Mouse (Mus musculus): Measurements from ENCODE around the gene Ggcx. TPM values are rescaled to one million over a fixed set of nuclear protein-coding genes. Genes with fewer than 3 reads are reported as not detected.

Gene Ggcx
- polyA plus RNA-seq (2012; rRNA removed), result 16.5 and 20.8 TPM in 2 replicates

- TF ChIP-seq POLR2A (IDR thresholded peaks at IDR 0.05; ENCODE audit: borderline replicate concordance, extremely low read depth, insufficient read depth, insufficient read length, poor library complexity, severe bottlenecking) (peak; percentile 47; the same call in 1 of the 2 replicates), CTCF (IDR thresholded peaks at IDR 0.05; ENCODE audit: borderline replicate concordance, extremely low read depth, insufficient read depth, insufficient read length) (no peak)
These were observed at the start of gene Ggcx for GRCm38 (mm10) chr6:72414076-72414756. Gene Ggcx (plus strand): TSS chr6:72414308.

GRCm38 (mm10) chr6:72364985-72365384 is 49.1 kb upstream of the Ggcx start:
- DNase-seq (ENCODE audit: low read depth), result no peak
- TF ChIP-seq POLR2A (IDR thresholded peaks at IDR 0.05; ENCODE audit: borderline replicate concordance, extremely low read depth, insufficient read depth, insufficient read length, poor library complexity, severe bottlenecking) (no peak), CTCF (IDR thresholded peaks at IDR 0.05; ENCODE audit: borderline replicate concordance, extremely low read depth, insufficient read depth, insufficient read length) (no peak)

More at GRCm38 (mm10) chr6:72414076-72414756, at the start of gene Ggcx:
- DNase-seq (ENCODE audit: low read depth), result peak; percentile 97

GRCm38 (mm10) chr6:72366304-72366703 is 47.8 kb upstream of the Ggcx start:
- no peak for TF ChIP-seq CTCF (IDR thresholded peaks at IDR 0.05; ENCODE audit: borderline replicate concordance, extremely low read depth, insufficient read depth, insufficient read length)
- no peak for DNase-seq (ENCODE audit: low read depth)

- no peak for DNase-seq (ENCODE audit: low read depth)
- TF ChIP-seq POLR2A (IDR thresholded peaks at IDR 0.05; ENCODE audit: borderline replicate concordance, extremely low read depth, insufficient read depth, insufficient read length, poor library complexity, severe bottlenecking), result no peak
- no peak for TF ChIP-seq CTCF (IDR thresholded peaks at IDR 0.05; ENCODE audit: borderline replicate concordance, extremely low read depth, insufficient read depth, insufficient read length)
These were observed 47.2 kb upstream of the Ggcx start, which contains the start of gene Rnf181 for GRCm38 (mm10) chr6:72366844-72367443. Gene Rnf181 (minus strand): TSS chr6:72366956.

GRCm38 (mm10) chr6:72367460-72367974 is 46.6 kb upstream of the Ggcx start:
- DNase-seq (ENCODE audit: low read depth), result no peak
- TF ChIP-seq CTCF (IDR thresholded peaks at IDR 0.05; ENCODE audit: borderline replicate concordance, extremely low read depth, insufficient read depth, insufficient read length) (no peak), POLR2A (IDR thresholded peaks at IDR 0.05; ENCODE audit: borderline replicate concordance, extremely low read depth, insufficient read depth, insufficient read length, poor library complexity, severe bottlenecking) (no peak)

- TF ChIP-seq POLR2A (IDR thresholded peaks at IDR 0.05; ENCODE audit: borderline replicate concordance, extremely low read depth, insufficient read depth, insufficient read length, poor library complexity, severe bottlenecking), result no peak
- peak; percentile 25; the same call in 1 of the 2 replicates for TF ChIP-seq CTCF (IDR thresholded peaks at IDR 0.05; ENCODE audit: borderline replicate concordance, extremely low read depth, insufficient read depth, insufficient read length)
These were observed 44.6 kb upstream of the Ggcx start for GRCm38 (mm10) chr6:72369557-72369956.

GRCm38 (mm10) chr6:72370091-72370490 is 44.0 kb upstream of the Ggcx start:
- DNase-seq (ENCODE audit: low read depth), result no peak
- TF ChIP-seq CTCF (IDR thresholded peaks at IDR 0.05; ENCODE audit: borderline replicate concordance, extremely low read depth, insufficient read depth, insufficient read length), result no peak
- no peak for TF ChIP-seq POLR2A (IDR thresholded peaks at IDR 0.05; ENCODE audit: borderline replicate concordance, extremely low read depth, insufficient read depth, insufficient read length, poor library complexity, severe bottlenecking)

More at GRCm38 (mm10) chr6:72369557-72369956, 44.6 kb upstream of the Ggcx start:
- DNase-seq (ENCODE audit: low read depth), result no peak

- no peak for TF ChIP-seq POLR2A (IDR thresholded peaks at IDR 0.05; ENCODE audit: borderline replicate concordance, extremely low read depth, insufficient read depth, insufficient read length, poor library complexity, severe bottlenecking)
- TF ChIP-seq CTCF (IDR thresholded peaks at IDR 0.05; ENCODE audit: borderline replicate concordance, extremely low read depth, insufficient read depth, insufficient read length), result no peak
- no peak for DNase-seq (ENCODE audit: low read depth)
These were observed 43.0 kb upstream of the Ggcx start for GRCm38 (mm10) chr6:72371147-72371546.

- DNase-seq (ENCODE audit: low read depth), result no peak
- TF ChIP-seq POLR2A (IDR thresholded peaks at IDR 0.05; ENCODE audit: borderline replicate concordance, extremely low read depth, insufficient read depth, insufficient read length, poor library complexity, severe bottlenecking), result no peak
- TF ChIP-seq CTCF (IDR thresholded peaks at IDR 0.05; ENCODE audit: borderline replicate concordance, extremely low read depth, insufficient read depth, insufficient read length), result no peak
These were observed 42.5 kb upstream of the Ggcx start for GRCm38 (mm10) chr6:72371571-72371970.

- DNase-seq (ENCODE audit: low read depth), result no peak
- TF ChIP-seq POLR2A (IDR thresholded peaks at IDR 0.05; ENCODE audit: borderline replicate concordance, extremely low read depth, insufficient read depth, insufficient read length, poor library complexity, severe bottlenecking), result no peak
- no peak for TF ChIP-seq CTCF (IDR thresholded peaks at IDR 0.05; ENCODE audit: borderline replicate concordance, extremely low read depth, insufficient read depth, insufficient read length)
These were observed 40.9 kb upstream of the Ggcx start for GRCm38 (mm10) chr6:72373184-72373583.

GRCm38 (mm10) chr6:72374206-72374605 is 39.9 kb upstream of the Ggcx start:
- TF ChIP-seq POLR2A (IDR thresholded peaks at IDR 0.05; ENCODE audit: borderline replicate concordance, extremely low read depth, insufficient read depth, insufficient read length, poor library complexity, severe bottlenecking) (no peak), CTCF (IDR thresholded peaks at IDR 0.05; ENCODE audit: borderline replicate concordance, extremely low read depth, insufficient read depth, insufficient read length) (no peak)
- DNase-seq (ENCODE audit: low read depth), result no peak
